Mouse (Mus musculus) heart, embryonic 15.5 days (tissue): ENCODE measurements around the gene Bbx. TPM values are rescaled to one million over a fixed set of nuclear protein-coding genes. Genes with fewer than 3 reads are reported as not detected.
A peak's percentile ranks its signal among the peaks of the same experiment; 100 is the strongest.

Source experiments
- ATAC-seq: fragments of 200-750 bp; cut with Nextera tagmentation; replicated peaks from 2 replicates; pipeline ENCODE4 v1.8.0; 2017; ENCODE audit warnings: low read depth, moderate TSS enrichment; ENCODE audit not compliant: insufficient number of reproducible peaks, insufficient read depth, low FRiP score
- H3K27ac ChIP-seq: fragments of 300-500 bp; sonication (generic); 2 replicates; pipeline ENCODE4 v1.5.1; 2015; ENCODE audit warnings: mild to moderate bottlenecking, inconsistent platforms
- H3K27me3 ChIP-seq: fragments of 300-500 bp; sonication (generic); 2 replicates; pipeline ENCODE4 v1.6.1; 2015; ENCODE audit warnings: inconsistent platforms
- H3K36me3 ChIP-seq: fragments of 300-500 bp; sonication (generic); 2 replicates; pipeline ENCODE4 v1.6.1; 2015; ENCODE audit warnings: mild to moderate bottlenecking, inconsistent platforms
- H3K4me1 ChIP-seq: fragments of 300-500 bp; sonication (generic); replicated peaks from 2 replicates; pipeline ENCODE4 v1.6.1; 2015; ENCODE audit warnings: inconsistent platforms
- H3K4me2 ChIP-seq: fragments of 300-500 bp; sonication (generic); 2 replicates; pipeline ENCODE4 v1.6.1; 2015; ENCODE audit warnings: inconsistent platforms, mild to moderate bottlenecking, moderate library complexity
- H3K4me3 ChIP-seq: fragments of 300-500 bp; sonication (generic); 2 replicates; pipeline ENCODE4 v1.5.1; 2015; ENCODE audit warnings: mild to moderate bottlenecking, inconsistent platforms
- H3K9ac ChIP-seq: fragments of 300-500 bp; sonication (generic); 2 replicates; pipeline ENCODE4 v1.6.1; 2015; ENCODE audit warnings: mild to moderate bottlenecking, inconsistent platforms
- H3K9me3 ChIP-seq: fragments of 300-500 bp; sonication (generic); replicated peaks from 2 replicates; pipeline ENCODE4 v1.6.1; 2016; ENCODE audit warnings: inconsistent platforms
- WGBS: fragments of 180-500 bp; shearing (Covaris S2); methylation state at CpG from one replicate; pipeline ENCODE4 v1.1.7; 2015; ENCODE audit warnings: mixed read lengths; 5-methylcytosine and 5-hydroxymethylcytosine counted together
- polyA plus RNA-seq: library from polyadenylated mRNA; unstranded; fragments of >200 nt; fragmentation: Nextera tagmentation; extraction: Ambion mirVana; gene quantifications from 2 replicates; pipeline ENCODE4 v1.2.1, GENCODE M21; 2015

Gene Bbx
- polyA plus RNA-seq, 1 experiment from 2014 or later, result 33.4 TPM

DNA sequence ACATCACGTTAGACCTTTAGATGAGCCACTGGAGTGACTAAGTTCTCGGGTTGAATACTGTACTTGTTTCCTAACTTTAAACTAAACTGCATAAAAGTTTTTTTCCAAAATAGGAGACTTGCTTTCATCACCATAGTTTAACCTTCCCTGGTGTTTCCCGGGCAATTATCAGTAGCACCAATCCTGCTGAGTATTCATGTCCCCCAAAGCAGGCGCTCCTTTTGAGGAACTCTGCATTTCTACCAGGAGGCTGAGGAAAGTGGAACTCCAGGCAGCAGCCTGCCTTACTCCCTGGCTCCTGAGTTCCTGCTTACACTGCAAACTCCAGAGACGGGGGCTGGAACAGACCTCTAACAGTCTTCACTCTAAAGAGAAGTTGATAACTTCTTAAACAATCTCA is 65.6 kb downstream of the Bbx start:
- no peak overlapping the region; the same call in 1 of the 2 replicates for H3K4me2 ChIP-seq
- no peak for ATAC-seq
- 33% methylated on average over 5 of the region's 5 CpGs for WGBS

DNA sequence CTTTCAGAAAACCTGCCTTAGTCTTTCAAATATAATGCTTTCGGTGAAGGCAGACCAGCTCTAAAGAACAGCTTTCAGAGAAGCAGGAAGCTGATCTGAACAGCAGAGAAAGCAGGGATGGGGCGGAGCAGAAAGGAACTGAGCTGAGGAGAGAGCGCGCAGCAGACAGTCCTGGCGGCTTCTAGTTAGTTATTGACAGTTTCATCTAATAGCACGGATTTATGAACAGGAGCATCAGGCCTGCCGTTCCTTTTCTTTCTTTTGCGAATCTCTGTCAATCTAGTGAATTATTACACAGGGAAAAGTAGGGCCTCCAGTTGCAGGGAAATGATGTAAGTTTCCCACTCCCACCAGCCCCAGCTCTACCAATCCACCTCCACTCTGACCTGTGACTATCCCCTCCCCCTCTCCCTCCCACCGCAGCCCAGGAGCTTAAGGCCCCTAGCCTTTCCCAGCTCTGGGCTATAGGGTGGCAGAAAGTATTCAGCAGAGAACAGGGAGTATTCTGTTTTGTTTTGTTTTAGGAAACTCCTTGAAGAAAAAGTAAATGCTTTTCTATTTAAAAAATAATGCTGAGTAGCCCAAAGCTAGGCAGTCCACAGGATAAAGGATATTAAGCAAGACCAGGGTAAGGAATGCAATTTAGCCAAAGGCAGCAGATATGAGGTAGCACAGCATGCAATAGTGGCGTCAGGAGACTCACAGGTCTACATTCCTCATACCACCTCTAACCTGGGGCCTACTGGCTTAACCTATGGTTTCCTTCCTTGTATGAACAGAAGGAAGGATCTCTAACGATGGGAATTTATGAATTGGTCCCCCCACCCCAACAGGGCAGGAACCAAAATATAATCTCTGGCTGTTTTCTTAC is 67.8 kb downstream of the Bbx start:
- Histone ChIP-seq H3K9ac (peak overlapping the region; percentile 52), H3K27me3 (no peaks in the 10 kb centered on the region), H3K4me1 (peaks cover 24% of the 10 kb centered on the region), H3K36me3 (no peaks in the 10 kb centered on the region), H3K27ac (peak overlapping the region; percentile 89), H3K4me3 (peak overlapping the region; percentile 58), H3K9me3 (no peaks in the 10 kb centered on the region), H3K4me2 (peak overlapping the region; percentile 68)
- 13% methylated on average over 11 of the region's 11 CpGs for WGBS
- ATAC-seq, result peak; percentile 96

More for the DNA sequence above, 65.6 kb downstream of the Bbx start:
- Histone ChIP-seq H3K27me3 (no peaks in the 10 kb centered on the region), H3K9ac (no peak overlapping the region), H3K27ac (0 out of 2 replicates have a peak overlapping the region, but pooled peaks have one; percentile 13), H3K4me3 (no peak overlapping the region), H3K9me3 (no peaks in the 10 kb centered on the region), H3K36me3 (no peaks in the 10 kb centered on the region), H3K4me1 (peaks cover 27% of the 10 kb centered on the region)

DNA sequence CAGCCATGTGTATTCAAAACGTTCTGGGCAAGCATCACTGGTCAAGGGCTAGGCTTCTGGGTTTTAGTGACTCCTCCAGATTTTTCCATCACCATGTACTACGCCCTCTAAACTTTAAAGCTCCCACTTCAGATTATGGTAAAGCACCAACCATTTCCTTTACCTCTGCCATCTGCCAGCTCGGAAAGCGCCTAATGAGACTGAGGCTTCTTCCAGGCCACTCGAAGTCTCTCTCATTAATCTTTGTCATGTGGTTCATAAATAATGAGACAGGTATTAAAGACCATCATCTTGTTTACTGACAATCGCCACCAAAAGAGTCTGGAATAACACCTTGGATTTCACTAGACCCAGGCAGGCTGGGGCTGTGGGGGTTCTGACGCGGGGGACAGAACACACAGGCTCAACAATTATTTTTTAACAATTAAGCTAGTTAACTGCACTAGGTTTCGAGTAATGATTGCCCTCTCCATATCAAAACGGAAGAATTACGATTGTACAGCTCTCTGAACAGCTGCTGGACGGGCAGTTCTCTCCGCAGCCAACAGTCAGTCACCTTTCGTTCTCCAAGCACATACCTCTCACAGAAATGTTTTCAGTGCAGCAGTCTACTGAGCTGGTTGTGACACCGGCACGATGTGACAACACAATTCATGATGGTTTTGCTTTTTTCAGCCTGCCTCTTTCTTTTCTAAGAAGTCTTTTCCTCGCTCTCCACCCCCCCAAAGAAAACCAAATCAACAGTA is 68.6 kb downstream of the Bbx start:
- WGBS, result 40% methylated on average over 17 of the region's 17 CpGs
- Histone ChIP-seq H3K9me3 (no peaks in the 10 kb centered on the region), H3K4me3 (peak overlapping the region; percentile 58), H3K4me1 (peaks cover 24% of the 10 kb centered on the region), H3K9ac (peak overlapping the region; percentile 52), H3K27ac (peak overlapping the region; percentile 89), H3K36me3 (no peaks in the 10 kb centered on the region), H3K4me2 (peak overlapping the region; percentile 68), H3K27me3 (no peaks in the 10 kb centered on the region)
- ATAC-seq, result 0 out of 2 replicates have a peak, but pooled peaks have one; percentile 51

- H3K9ac ChIP-seq, result no peak overlapping the region
- no peak overlapping the region for H3K4me2 ChIP-seq
- no peaks in the 10 kb centered on the region for H3K36me3 ChIP-seq
- no peaks in the 10 kb centered on the region for H3K27me3 ChIP-seq
- 73% methylated on average over 7 of the region's 7 CpGs for WGBS
- H3K9me3 ChIP-seq, result no peaks in the 10 kb centered on the region
- no peak for ATAC-seq
- no peak overlapping the region for H3K4me3 ChIP-seq
- H3K4me1 ChIP-seq, result peaks cover 14% of the 10 kb centered on the region
- no peak overlapping the region for H3K27ac ChIP-seq
Measured at GRCm38 (mm10) chr16:50360631-50361030, 71.6 kb downstream of the Bbx start.

DNA sequence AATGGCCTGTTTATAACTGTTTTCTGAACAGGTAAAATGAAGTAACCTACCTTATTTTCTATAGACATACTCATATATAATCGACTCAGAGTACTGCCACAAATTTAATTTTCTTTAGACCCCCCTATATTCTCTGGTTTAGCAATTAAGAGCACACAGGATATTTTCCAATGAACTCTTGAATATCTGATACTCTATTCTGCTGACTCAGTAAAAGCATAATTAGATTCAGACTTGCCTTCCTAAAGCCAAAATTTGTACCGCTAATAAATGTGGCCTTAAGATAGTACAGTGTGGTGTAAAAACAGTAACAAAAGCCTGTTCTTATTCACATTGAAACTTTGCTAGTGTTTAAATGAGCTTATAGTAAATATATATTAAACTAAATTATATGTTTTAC is 102.5 kb downstream of the Bbx start:
- H3K36me3 ChIP-seq, result no peaks in the 10 kb centered on the region
- no peak overlapping the region for H3K4me2 ChIP-seq
- 91% methylated on average over 2 of the region's 2 CpGs for WGBS
- H3K4me1 ChIP-seq, result no peaks in the 10 kb centered on the region
- H3K9me3 ChIP-seq, result no peaks in the 10 kb centered on the region
- H3K27me3 ChIP-seq, result no peaks in the 10 kb centered on the region
- no peak overlapping the region for H3K27ac ChIP-seq
- H3K9ac ChIP-seq, result no peak overlapping the region
- no peak overlapping the region for H3K4me3 ChIP-seq
- no peak for ATAC-seq

- Histone ChIP-seq H3K36me3 (no peaks in the 10 kb centered on the region), H3K4me3 (no peak overlapping the region), H3K4me1 (no peaks in the 10 kb centered on the region), H3K27ac (no peak overlapping the region), H3K4me2 (no peak overlapping the region), H3K9me3 (no peaks in the 10 kb centered on the region), H3K9ac (no peak overlapping the region), H3K27me3 (no peaks in the 10 kb centered on the region)
- ATAC-seq, result no peak
- WGBS, result 92% methylated on average over 2 of the region's 2 CpGs
Measured at GRCm38 (mm10) chr16:50324746-50325145, 107.4 kb downstream of the Bbx start.

- H3K27me3 ChIP-seq, result no peaks in the 10 kb centered on the region
- H3K9me3 ChIP-seq, result no peaks in the 10 kb centered on the region
- no peaks in the 10 kb centered on the region for H3K4me1 ChIP-seq
- H3K4me2 ChIP-seq, result no peak overlapping the region
- ATAC-seq, result no peak
- H3K9ac ChIP-seq, result no peak overlapping the region
- no peak overlapping the region for H3K27ac ChIP-seq
- 81% methylated on average over 6 of the region's 6 CpGs for WGBS
- H3K36me3 ChIP-seq, result no peaks in the 10 kb centered on the region
- H3K4me3 ChIP-seq, result no peak overlapping the region
Measured at GRCm38 (mm10) chr16:50324292-50324691, 107.9 kb downstream of the Bbx start.

- H3K27me3 ChIP-seq, result no peaks in the 10 kb centered on the region
- H3K4me3 ChIP-seq, result no peak overlapping the region
- H3K36me3 ChIP-seq, result no peaks in the 10 kb centered on the region
- WGBS, result 72% methylated on average over 3 of the region's 3 CpGs
- no peaks in the 10 kb centered on the region for H3K9me3 ChIP-seq
- no peak overlapping the region for H3K9ac ChIP-seq
- no peak overlapping the region for H3K4me2 ChIP-seq
- ATAC-seq, result no peak
- H3K27ac ChIP-seq, result no peak overlapping the region
- H3K4me1 ChIP-seq, result no peaks in the 10 kb centered on the region
Measured at GRCm38 (mm10) chr16:50321368-50321767, 110.8 kb downstream of the Bbx start.

DNA sequence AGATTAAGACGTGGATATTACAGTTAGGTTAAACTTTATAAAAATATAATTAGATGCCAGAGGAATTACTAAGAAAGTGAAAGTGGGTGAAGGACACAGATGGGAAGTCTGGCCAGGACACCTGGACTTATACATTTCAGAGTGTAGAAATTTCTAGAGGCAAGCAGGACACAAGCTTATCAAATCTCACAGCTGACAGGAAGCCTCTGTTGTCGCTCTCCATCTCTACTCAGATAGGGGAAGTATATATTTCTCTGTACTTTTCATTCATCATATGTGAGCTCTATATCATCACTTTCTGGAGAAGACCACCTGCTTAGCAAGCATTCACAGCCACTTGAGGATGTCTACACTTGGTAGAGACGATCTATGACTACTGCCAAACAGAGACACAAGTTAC is 113.9 kb downstream of the Bbx start:
- no peaks in the 10 kb centered on the region for H3K4me1 ChIP-seq
- no peak overlapping the region for H3K9ac ChIP-seq
- ATAC-seq, result no peak
- H3K27me3 ChIP-seq, result no peaks in the 10 kb centered on the region
- no peak overlapping the region for H3K4me2 ChIP-seq
- WGBS, result 48% methylated on average over 3 of the region's 3 CpGs
- H3K36me3 ChIP-seq, result no peaks in the 10 kb centered on the region
- no peaks in the 10 kb centered on the region for H3K9me3 ChIP-seq
- H3K27ac ChIP-seq, result no peak overlapping the region
- H3K4me3 ChIP-seq, result no peak overlapping the region

GRCm38 (mm10) chr16:50315349-50315969 is 116.7 kb downstream of the Bbx start:
- Histone ChIP-seq H3K4me1 (peaks cover 3% of the 10 kb centered on the region; the same call in 1 of the 2 replicates), H3K36me3 (no peaks in the 10 kb centered on the region)
- WGBS, result 81% methylated on average over 1 of the region's 1 CpGs

DNA sequence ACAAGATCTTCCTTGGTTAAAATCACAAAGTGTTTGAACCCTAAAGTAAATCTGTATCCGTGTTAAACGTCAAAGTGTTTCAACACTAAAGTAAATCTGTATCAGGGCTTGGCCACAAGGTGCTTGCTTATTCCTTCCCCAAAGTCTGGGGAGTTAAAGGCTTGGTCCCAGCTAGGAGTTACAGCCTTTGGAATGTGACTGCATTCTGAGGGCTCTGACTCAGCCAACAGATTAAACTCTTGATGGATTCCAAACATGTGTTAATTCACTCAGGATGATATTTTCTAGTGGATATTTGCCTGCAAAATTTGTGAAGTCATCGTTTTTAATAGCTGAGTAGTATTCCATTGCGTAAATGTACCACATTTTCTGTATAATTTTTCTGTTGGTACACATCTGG is 120.6 kb downstream of the Bbx start:
- Histone ChIP-seq H3K4me3 (no peak overlapping the region), H3K4me1 (peaks cover 18% of the 10 kb centered on the region), H3K9ac (no peak overlapping the region), H3K27me3 (no peaks in the 10 kb centered on the region), H3K4me2 (no peak overlapping the region), H3K9me3 (no peaks in the 10 kb centered on the region), H3K36me3 (no peaks in the 10 kb centered on the region), H3K27ac (no peak overlapping the region)
- ATAC-seq, result no peak
- WGBS, result 74% methylated on average over 4 of the region's 4 CpGs

More at GRCm38 (mm10) chr16:50315349-50315969, 116.7 kb downstream of the Bbx start:
- H3K9me3 ChIP-seq, result no peaks in the 10 kb centered on the region
- no peak overlapping the region for H3K4me3 ChIP-seq
- no peaks in the 10 kb centered on the region for H3K27me3 ChIP-seq
- no peak overlapping the region for H3K4me2 ChIP-seq
- H3K27ac ChIP-seq, result no peak overlapping the region
- no peak overlapping the region for H3K9ac ChIP-seq
- ATAC-seq, result no peak
